Mouse (Mus musculus): Measurements from ENCODE around the gene Dgkk.
"Not testable (repeated sequence)": the region's sequence is repeated elsewhere in the genome, so short reads cannot be mapped to it uniquely, and the experiment has no call there.

Dgkk gene

GRCm38 (mm10) chrX:6779006-6779405, at the start of gene Dgkk:
Gene Dgkk (plus strand): TSS chrX:6779306.
- not testable (repeated sequence) for DNase-seq (ENCODE audit: low read depth, low spot score)

GRCm38 (mm10) chrX:6733998-6734397, 45.1 kb upstream of the Dgkk start:
- DNase-seq (ENCODE audit: low read depth, low spot score) = no peak

- DNase-seq (ENCODE audit: low read depth, low spot score) = no peak
Measured at GRCm38 (mm10) chrX:6750714-6751113, 28.4 kb upstream of the Dgkk start.

GRCm38 (mm10) chrX:6751549-6752047, 27.5 kb upstream of the Dgkk start:
- DNase-seq (ENCODE audit: low read depth, low spot score) = no peak

GRCm38 (mm10) chrX:6777489-6778249, 1.4 kb upstream of the Dgkk start:
- DNase-seq (ENCODE audit: low read depth, low spot score) = no peak

GRCm38 (mm10) chrX:6778250-6778637, 862 bp upstream of the Dgkk start:
- DNase-seq (ENCODE audit: low read depth, low spot score) = no peak

GRCm38 (mm10) chrX:6779969-6780539, 948 bp downstream of the Dgkk start:
- no peak for DNase-seq (ENCODE audit: low read depth, low spot score)

GRCm38 (mm10) chrX:6832553-6832952, 53.4 kb downstream of the Dgkk start:
- DNase-seq (ENCODE audit: low read depth, low spot score) = no peak

- DNase-seq (ENCODE audit: low read depth, low spot score) = no peak
Measured at GRCm38 (mm10) chrX:6853466-6853865, 74.4 kb downstream of the Dgkk start.

GRCm38 (mm10) chrX:6854136-6854535, 75.0 kb downstream of the Dgkk start:
- no peak for DNase-seq (ENCODE audit: low read depth, low spot score)

- DNase-seq (ENCODE audit: low read depth, low spot score) = no peak
Measured at GRCm38 (mm10) chrX:6893933-6894332, 114.8 kb downstream of the Dgkk start.

- DNase-seq (ENCODE audit: low read depth, low spot score) = no peak
Measured at GRCm38 (mm10) chrX:6911047-6911446, 131.9 kb downstream of the Dgkk start.

- DNase-seq (ENCODE audit: low read depth, low spot score) = peak; percentile 1
Measured at GRCm38 (mm10) chrX:6922165-6922564, 143.1 kb downstream of the Dgkk start.

- DNase-seq (ENCODE audit: low read depth, low spot score) = no peak
Measured at GRCm38 (mm10) chrX:6926224-6926623, 147.1 kb downstream of the Dgkk start.

- DNase-seq (ENCODE audit: low read depth, low spot score) = no peak
Measured at GRCm38 (mm10) chrX:6968598-6968997, 189.5 kb downstream of the Dgkk start.

GRCm38 (mm10) chrX:6971956-6972355, 192.8 kb downstream of the Dgkk start:
- no peak for DNase-seq (ENCODE audit: low read depth, low spot score)

- not testable (repeated sequence) for DNase-seq (ENCODE audit: low read depth, low spot score)
Measured at GRCm38 (mm10) chrX:6983916-6984315, 204.8 kb downstream of the Dgkk start.
